Mouse (Mus musculus) MEL (cell line): ENCODE measurements at regions not wholly inside any gene's neighbourhood (a gene's known extent, or its start where the extent isn't known, plus 50 kb on each side); places are given as distances from the start of the nearest gene placed in this dataset.

Experiments
- CTCF ChIP-seq, 3 experiments: IDR thresholded peaks in 2 of 3; conservative IDR thresholded peaks in 1 of 3; 2 replicates each; pipeline ENCODE4 v1.5.1; 2011 to 2012; ENCODE audit warnings: low read length in 3 of 3, low read depth in 2 of 3, mild to moderate bottlenecking in 2 of 3, improper control_type of control experiment in 1 of 3, inconsistent platforms in 1 of 3, mixed read lengths in 1 of 3, moderate library complexity in 1 of 3; ENCODE audit not compliant: control insufficient read depth in 1 of 3, insufficient read depth in 1 of 3, poor library complexity in 1 of 3, severe bottlenecking in 1 of 3
- EP300 ChIP-seq, 2 experiments: IDR thresholded peaks; 2 replicates each; pipeline ENCODE4 v1.6.1; 2011; ENCODE audit warnings: improper control_type of control experiment in 2 of 2, low read length in 2 of 2, low read depth in 1 of 2, mild to moderate bottlenecking in 1 of 2
- ETS1 ChIP-seq: IDR thresholded peaks from 2 replicates; pipeline ENCODE4 v1.6.1; 2012; ENCODE audit warnings: low read depth, mild to moderate bottlenecking, inconsistent platforms, low read length, improper control_type of control experiment, moderate library complexity
- GATA1 ChIP-seq: IDR thresholded peaks from 2 replicates; pipeline ENCODE4 v1.6.1; 2011; ENCODE audit warnings: low read depth, low read length, improper control_type of control experiment
- JUND ChIP-seq: IDR thresholded peaks from 2 replicates; pipeline ENCODE4 v1.6.1; 2011; ENCODE audit warnings: low read depth, mild to moderate bottlenecking, improper control_type of control experiment, low read length
- MAX ChIP-seq: IDR thresholded peaks from 2 replicates; pipeline ENCODE4 v1.6.1; 2011; ENCODE audit warnings: low read length, improper control_type of control experiment
- POLR2A ChIP-seq, 2 experiments: IDR thresholded peaks; 2 replicates each; pipeline ENCODE4 v1.6.1; 2011 to 2012; ENCODE audit warnings: low read length in 2 of 2, mild to moderate bottlenecking in 2 of 2, control low read depth in 1 of 2, improper control_type of control experiment in 1 of 2, low read depth in 1 of 2, moderate library complexity in 1 of 2; ENCODE audit not compliant: control insufficient read depth in 1 of 2, insufficient read depth in 1 of 2, poor library complexity in 1 of 2
- RCOR1 ChIP-seq: IDR thresholded peaks from 2 replicates; pipeline ENCODE4 v1.6.1; 2012; ENCODE audit warnings: low read depth, mild to moderate bottlenecking, inconsistent platforms, low read length, improper control_type of control experiment
- ZNF384 ChIP-seq: IDR thresholded peaks from 2 replicates; pipeline ENCODE4 v1.6.1; 2012; ENCODE audit warnings: low read depth, mild to moderate bottlenecking, inconsistent platforms, low read length, improper control_type of control experiment

GRCm38 (mm10) chr8:26922178-26922540, 55.0 kb upstream of the Zfp703 start:
- TF ChIP-seq GATA1: no peak
- no peak for TF ChIP-seq CTCF (IDR thresholded peaks at IDR 0.05 in 2 of 3, conservative IDR thresholded peaks at IDR 0.05 in 1 of 3; ENCODE audit: control insufficient read depth in 1 of 3, insufficient read depth in 1 of 3, low read depth in 2 of 3, low read length in 3 of 3, poor library complexity in 1 of 3, severe bottlenecking in 1 of 3)
- no peak for TF ChIP-seq ETS1
- TF ChIP-seq JUND: no peak
- TF ChIP-seq POLR2A (IDR thresholded peaks at IDR 0.05; ENCODE audit: control insufficient read depth in 1 of 2, insufficient read depth in 1 of 2, low read depth in 1 of 2, low read length in 2 of 2, poor library complexity in 1 of 2): no peak
- TF ChIP-seq ZNF384: no peak
- TF ChIP-seq EP300 (IDR thresholded peaks at IDR 0.05; ENCODE audit: low read depth in 1 of 2, low read length in 2 of 2): no peak
- TF ChIP-seq MAX: no peak
- no peak for TF ChIP-seq RCOR1
